ENCODE assay signal across 11 mouse cellular contexts in genomic region chr8:70438423-70438822, GRCm38 (mm10). TPM values are rescaled to one million over a fixed set of nuclear protein-coding genes. Genes with fewer than 3 reads are reported as not detected.
DNase-seq lines count a peak whose midpoint lies in the region; ATAC-seq and TF ChIP-seq lines count a peak whose summit lies in the region.
"Had no signal": no experiment of that assay in that cellular context is flagged by ENCODE, and none has a peak within 500 bp of the region (broad histone marks: within the 10 kb centered on the region; RNA-seq: fewer than 3 reads in every experiment).

No protein-coding gene starts in this region.

- H3K27ac ChIP-seq in kidney, embryonic 14.5 days (ENCODE audit: low read depth, low read length): no peak overlapping the region
- no peak overlapping the region for H3K27ac ChIP-seq in embryonic facial prominence, embryonic 15.5 days (replicated peaks)
- H3K27ac ChIP-seq in intestine, embryonic 15.5 days: no peak overlapping the region
- peak overlapping the region; percentile 83; the same call in 1 of the 2 replicates for H3K27ac ChIP-seq in midbrain, postnatal 0 days (ENCODE audit: low read depth, low read length)

- no peak for ATAC-seq in kidney, embryonic 14.5 days (ENCODE audit: low FRiP score, low TSS enrichment)
- no peak for ATAC-seq in embryonic facial prominence, embryonic 15.5 days (ENCODE audit: insufficient number of reproducible peaks, low FRiP score, low TSS enrichment, low read depth)
- no peak for ATAC-seq in intestine, embryonic 15.5 days
- no peak for ATAC-seq in midbrain, postnatal 0 days (ENCODE audit: low FRiP score)
- no peak for ATAC-seq in monocyte, adult 5-6 weeks (replicated peaks; ENCODE audit: insufficient number of reproducible peaks, low FRiP score, low TSS enrichment, poor library complexity, severe bottlenecking)

- H3K4me2 ChIP-seq in kidney, embryonic 14.5 days (replicated peaks; ENCODE audit: low read depth, low read length): peak overlapping the region; percentile 81
- peak overlapping the region; percentile 87 for H3K4me2 ChIP-seq in embryonic facial prominence, embryonic 15.5 days (replicated peaks)
- H3K4me2 ChIP-seq in intestine, embryonic 15.5 days (replicated peaks): peak overlapping the region; percentile 94
- peak overlapping the region; percentile 74 for H3K4me2 ChIP-seq in midbrain, postnatal 0 days (ENCODE audit: low read depth, low read length, poor library complexity, severe bottlenecking)

- 92% methylated on average over 2 of the region's 2 CpGs for WGBS in kidney, embryonic 14.5 days
- WGBS in embryonic facial prominence, embryonic 15.5 days: 85% methylated on average over 2 of the region's 2 CpGs
- WGBS in intestine, embryonic 15.5 days: 88% methylated on average over 2 of the region's 2 CpGs
- WGBS in midbrain, postnatal 0 days: 93% methylated on average over 2 of the region's 2 CpGs

- no peaks in the 10 kb centered on the region for H3K9me3 ChIP-seq in kidney, embryonic 14.5 days (ENCODE audit: control insufficient read depth, low read length)
- no peaks in the 10 kb centered on the region for H3K9me3 ChIP-seq in embryonic facial prominence, embryonic 15.5 days (replicated peaks)
- H3K9me3 ChIP-seq in intestine, embryonic 15.5 days: no peaks in the 10 kb centered on the region
- no peaks in the 10 kb centered on the region for H3K9me3 ChIP-seq in midbrain, postnatal 0 days (ENCODE audit: low read length)

- no peak overlapping the region for H3K9ac ChIP-seq in kidney, embryonic 14.5 days (ENCODE audit: low read depth, low read length)
- H3K9ac ChIP-seq in embryonic facial prominence, embryonic 15.5 days: no peak overlapping the region
- no peak overlapping the region for H3K9ac ChIP-seq in intestine, embryonic 15.5 days
- H3K9ac ChIP-seq in midbrain, postnatal 0 days (replicated peaks; ENCODE audit: low read length, poor library complexity, severe bottlenecking): peak overlapping the region; percentile 70

- DNase-seq in kidney, adult 11 months: no peak
- no peak for DNase-seq in midbrain, postnatal 0 days (ENCODE audit: low spot score)
- no peak for DNase-seq in yolk sac, embryonic 10.5 days (ENCODE audit: low spot score)
- DNase-seq in spleen, adult 12 weeks (ENCODE audit: low spot score): no peak
- DNase-seq: gastrocnemius, postnatal 36 days; lung, postnatal 14 days had no signal

- no peaks in the 10 kb centered on the region for H3K36me3 ChIP-seq in kidney, embryonic 14.5 days (ENCODE audit: control insufficient read depth, insufficient read depth, low read length)
- no peaks in the 10 kb centered on the region for H3K36me3 ChIP-seq in embryonic facial prominence, embryonic 15.5 days
- no peaks in the 10 kb centered on the region for H3K36me3 ChIP-seq in intestine, embryonic 15.5 days
- no peaks in the 10 kb centered on the region for H3K36me3 ChIP-seq in midbrain, postnatal 0 days (ENCODE audit: insufficient read depth, low read length)

- peak overlapping the region; percentile 63; the same call in 1 of the 2 replicates for H3K4me3 ChIP-seq in kidney, embryonic 14.5 days (ENCODE audit: low read length)
- peak overlapping the region; percentile 63 for H3K4me3 ChIP-seq in embryonic facial prominence, embryonic 15.5 days (replicated peaks)
- peak overlapping the region; percentile 57; the same call in 1 of the 2 replicates for H3K4me3 ChIP-seq in intestine, embryonic 15.5 days (replicated peaks)
- peak overlapping the region; percentile 61 for H3K4me3 ChIP-seq in midbrain, postnatal 0 days (ENCODE audit: low read depth, low read length)

- no peaks in the 10 kb centered on the region for H3K27me3 ChIP-seq in kidney, embryonic 14.5 days (ENCODE audit: control insufficient read depth, insufficient read depth, low read length)
- no peaks in the 10 kb centered on the region for H3K27me3 ChIP-seq in embryonic facial prominence, embryonic 15.5 days
- H3K27me3 ChIP-seq in intestine, embryonic 15.5 days (replicated peaks): no peaks in the 10 kb centered on the region
- H3K27me3 ChIP-seq in midbrain, postnatal 0 days (ENCODE audit: insufficient read depth, low read length): no peaks in the 10 kb centered on the region

- no peak for TF ChIP-seq CTCF in midbrain, postnatal 0 days (IDR thresholded peaks at IDR 0.05)

- peaks cover 8% of the 10 kb centered on the region; the same call in 1 of the 2 replicates for H3K4me1 ChIP-seq in kidney, embryonic 14.5 days (ENCODE audit: control insufficient read depth, insufficient read depth, low read length)
- peaks cover 16% of the 10 kb centered on the region for H3K4me1 ChIP-seq in embryonic facial prominence, embryonic 15.5 days
- peaks cover 14% of the 10 kb centered on the region for H3K4me1 ChIP-seq in intestine, embryonic 15.5 days (replicated peaks)
- peaks cover 8% of the 10 kb centered on the region for H3K4me1 ChIP-seq in midbrain, postnatal 0 days (ENCODE audit: insufficient read depth, low read length)

RNA-seq across cellular contexts. Expression of gene Crtc1, which starts 1.0 kb away (rescaled TPM):
- 15.5 and 21.2 TPM in 2 replicates for polyA plus RNA-seq in kidney, embryonic 14.5 days (2014; fragmentation: Nextera tagmentation; extraction: Ambion mirVana)
- 24.0 and 24.4 TPM in 2 replicates for polyA plus RNA-seq in embryonic facial prominence, embryonic 15.5 days (2015; fragmentation: Nextera tagmentation; extraction: Ambion mirVana)
- polyA plus RNA-seq in intestine, embryonic 15.5 days (2015; fragmentation: Nextera tagmentation; extraction: Ambion mirVana): 14.8 and 15.0 TPM in 2 replicates
- total RNA-seq in midbrain, postnatal 0 days (2014; rRNA removed): 56.3 and 57.4 TPM in 2 replicates
- polyA plus RNA-seq in midbrain, postnatal 0 days (2015; fragmentation: Nextera tagmentation; extraction: Ambion mirVana): 46.5 and 47.8 TPM in 2 replicates
- total RNA-seq in monocyte, adult 5-6 weeks (2017): 1.8 to 7.0 TPM (median 6.5 TPM) in 3 replicates

RNA-seq across cellular contexts. Expression of gene Klhl26, which starts 38.3 kb away (rescaled TPM):
- polyA plus RNA-seq in kidney, embryonic 14.5 days (2014; fragmentation: Nextera tagmentation; extraction: Ambion mirVana): 14.4 and 19.2 TPM in 2 replicates
- polyA plus RNA-seq in embryonic facial prominence, embryonic 15.5 days (2015; fragmentation: Nextera tagmentation; extraction: Ambion mirVana): 27.6 and 28.1 TPM in 2 replicates
- 18.7 and 20.8 TPM in 2 replicates for polyA plus RNA-seq in intestine, embryonic 15.5 days (2015; fragmentation: Nextera tagmentation; extraction: Ambion mirVana)
- total RNA-seq in midbrain, postnatal 0 days (2014; rRNA removed): 48.9 and 51.0 TPM in 2 replicates
- polyA plus RNA-seq in midbrain, postnatal 0 days (2015; fragmentation: Nextera tagmentation; extraction: Ambion mirVana): 39.4 TPM in 2 replicates
- total RNA-seq in monocyte, adult 5-6 weeks (2017): 3.3 to 8.3 TPM (median 3.4 TPM) in 3 replicates

RNA-seq across cellular contexts. Expression of gene Tmem59l, which starts 48.7 kb away (rescaled TPM):
- 8.5 and 12.4 TPM in 2 replicates for polyA plus RNA-seq in kidney, embryonic 14.5 days (2014; fragmentation: Nextera tagmentation; extraction: Ambion mirVana)
- polyA plus RNA-seq in embryonic facial prominence, embryonic 15.5 days (2015; fragmentation: Nextera tagmentation; extraction: Ambion mirVana): 16.5 and 18.7 TPM in 2 replicates
- polyA plus RNA-seq in intestine, embryonic 15.5 days (2015; fragmentation: Nextera tagmentation; extraction: Ambion mirVana): 3.2 and 4.2 TPM in 2 replicates
- total RNA-seq in midbrain, postnatal 0 days (2014; rRNA removed): 168 and 206 TPM in 2 replicates
- 203 and 226 TPM in 2 replicates for polyA plus RNA-seq in midbrain, postnatal 0 days (2015; fragmentation: Nextera tagmentation; extraction: Ambion mirVana)
- total RNA-seq in monocyte, adult 5-6 weeks (2017): not detected in 3 replicates
- total RNA-seq: gastrocnemius, postnatal 36 days; MEL had no signal

RNA-seq across cellular contexts. Expression of gene Crlf1, which starts 54.5 kb away (rescaled TPM):
- polyA plus RNA-seq in kidney, embryonic 14.5 days (2014; fragmentation: Nextera tagmentation; extraction: Ambion mirVana): 26.7 and 34.8 TPM in 2 replicates
- 151 and 159 TPM in 2 replicates for polyA plus RNA-seq in embryonic facial prominence, embryonic 15.5 days (2015; fragmentation: Nextera tagmentation; extraction: Ambion mirVana)
- 0.95 and 1.2 TPM in 2 replicates for polyA plus RNA-seq in intestine, embryonic 15.5 days (2015; fragmentation: Nextera tagmentation; extraction: Ambion mirVana)
- total RNA-seq in midbrain, postnatal 0 days (2014; rRNA removed): 4.1 and 4.3 TPM in 2 replicates
- polyA plus RNA-seq in midbrain, postnatal 0 days (2015; fragmentation: Nextera tagmentation; extraction: Ambion mirVana): 9.4 and 10.9 TPM in 2 replicates
- total RNA-seq in monocyte, adult 5-6 weeks (2017): not detected in 3 replicates

Comparison
In these comparisons a context has a peak if more than half of its experiments do, and no peak if none do; other contexts are left out.
1. RNA of gene Tmem59l, which starts 48.7 kb away (polyA plus RNA-seq): 203 to 226 TPM in midbrain, postnatal 0 days; 16.5 to 18.7 TPM in embryonic facial prominence, embryonic 15.5 days, 8.5 to 12.4 TPM in kidney, embryonic 14.5 days and 3.2 to 4.2 TPM in intestine, embryonic 15.5 days; every median in the first group is over 10 times any median in the second.
2. Peak in every context shown above with its lines, with median percentiles within 50 percentile points of each other: H3K4me2 ChIP-seq and H3K4me3 ChIP-seq.